Mouse (Mus musculus) cerebellum, postnatal 10 days (tissue): Measurements from ENCODE around the gene Tpte.
"Not testable (repeated sequence)": the region's sequence is repeated elsewhere in the genome, so short reads cannot be mapped to it uniquely, and the experiment has no call there.

Source experiments
- DNase-seq, 2 experiments: peaks; one replicate each; pipeline ENCODE4 v3.0.0; 2021; ENCODE audit warnings: mixed read lengths in 2 of 2

Gene Tpte

GRCm38 (mm10) chr8:22282999-22283491 is at the start of gene Tpte:
Gene Tpte, plus strand, starts transcription at chr8:22283441.
- DNase-seq, result no peak

GRCm38 (mm10) chr8:22242986-22243385 is 40.3 kb upstream of the Tpte start:
- DNase-seq, result no peak

GRCm38 (mm10) chr8:22245663-22246062 is 37.6 kb upstream of the Tpte start:
- DNase-seq, result no peak

GRCm38 (mm10) chr8:22247956-22248355 is 35.3 kb upstream of the Tpte start:
- no peak for DNase-seq

GRCm38 (mm10) chr8:22249080-22249479 is 34.2 kb upstream of the Tpte start:
- DNase-seq, result no peak

- peak; percentile 2 to 10 for DNase-seq
These were observed 24.2 kb upstream of the Tpte start for GRCm38 (mm10) chr8:22258946-22259450.

- DNase-seq, result no peak
These were observed 23.7 kb upstream of the Tpte start for GRCm38 (mm10) chr8:22259531-22259930.

- no peak for DNase-seq
These were observed 23.0 kb upstream of the Tpte start for GRCm38 (mm10) chr8:22260091-22260722.

- no peak for DNase-seq
These were observed 21.0 kb upstream of the Tpte start for GRCm38 (mm10) chr8:22262267-22262666.

GRCm38 (mm10) chr8:22264292-22264691 is 18.9 kb upstream of the Tpte start:
- DNase-seq, result no peak

- peak; percentile 14 to 45 for DNase-seq
These were observed 18.5 kb upstream of the Tpte start for GRCm38 (mm10) chr8:22264787-22265186.

- DNase-seq, result no peak
These were observed 18.0 kb upstream of the Tpte start for GRCm38 (mm10) chr8:22265194-22265593.

GRCm38 (mm10) chr8:22266809-22267208 is 16.4 kb upstream of the Tpte start:
- no peak for DNase-seq

- DNase-seq, result no peak
These were observed 10.1 kb upstream of the Tpte start for GRCm38 (mm10) chr8:22273142-22273541.

GRCm38 (mm10) chr8:22274641-22275040 is 8.6 kb upstream of the Tpte start:
- no peak for DNase-seq

GRCm38 (mm10) chr8:22302326-22302725 is 19.1 kb downstream of the Tpte start:
- DNase-seq, result no peak

GRCm38 (mm10) chr8:22302896-22303306 is 19.7 kb downstream of the Tpte start:
- peak; percentile 25 to 42 for DNase-seq

GRCm38 (mm10) chr8:22304045-22304444 is 20.8 kb downstream of the Tpte start:
- DNase-seq, result not testable (repeated sequence)

- no peak for DNase-seq
These were observed 23.8 kb downstream of the Tpte start for GRCm38 (mm10) chr8:22306999-22307398.

- DNase-seq, result no peak
These were observed 28.2 kb downstream of the Tpte start for GRCm38 (mm10) chr8:22311446-22311845.

GRCm38 (mm10) chr8:22335426-22335825 is 52.2 kb downstream of the Tpte start:
- DNase-seq, result no peak

GRCm38 (mm10) chr8:22359359-22359758 is 76.1 kb downstream of the Tpte start:
- DNase-seq, result no peak

GRCm38 (mm10) chr8:22359882-22360281 is 76.6 kb downstream of the Tpte start:
- DNase-seq, result no peak

GRCm38 (mm10) chr8:22376311-22376710 is 93.1 kb downstream of the Tpte start:
- DNase-seq, result no peak

GRCm38 (mm10) chr8:22376903-22377302 is 93.7 kb downstream of the Tpte start:
- peak; percentile 66 to 71 for DNase-seq
